Mouse (Mus musculus) small intestine, adult 2 months (tissue): ENCODE results near the gene Itga8. TPM values are rescaled to one million over a fixed set of nuclear protein-coding genes. Genes with fewer than 3 reads are reported as not detected.

Experiments used
- H3K27ac ChIP-seq: fragments of 200-500 bp; 2 replicates; pipeline ENCODE4 v1.5.1; 2012; ENCODE audit warnings: low read depth, low read length, control low read depth, inconsistent platforms; ENCODE audit not compliant: insufficient read depth
- H3K27me3 ChIP-seq: fragments of 200-500 bp; 2 replicates; pipeline ENCODE4 v1.6.1; 2012; ENCODE audit warnings: mild to moderate bottlenecking, moderate library complexity, low read length, inconsistent platforms; ENCODE audit not compliant: control insufficient read depth, insufficient read depth
- H3K36me3 ChIP-seq: fragments of 200-500 bp; 2 replicates; pipeline ENCODE4 v1.6.1; 2012; ENCODE audit warnings: mild to moderate bottlenecking, low read length, control low read depth, inconsistent platforms; ENCODE audit not compliant: control insufficient read depth, insufficient read depth
- H3K4me1 ChIP-seq: fragments of 200-500 bp; 2 replicates; pipeline ENCODE4 v1.6.1; 2012; ENCODE audit warnings: low read length, inconsistent platforms, mixed read lengths; ENCODE audit not compliant: control insufficient read depth, insufficient read depth, insufficient read length
- H3K4me3 ChIP-seq: fragments of 200-500 bp; 2 replicates; pipeline ENCODE4 v1.5.1; 2012; ENCODE audit warnings: low read depth, mild to moderate bottlenecking, control low read depth, inconsistent platforms, low read length, moderate library complexity
- CTCF ChIP-seq: fragments of 200-500 bp; IDR thresholded peaks from 2 replicates; pipeline ENCODE4 v1.5.1; 2012; ENCODE audit warnings: low read depth, mild to moderate bottlenecking, control low read depth, inconsistent platforms, low read length, moderate library complexity, mixed read lengths; ENCODE audit not compliant: insufficient replicate concordance, insufficient read length; ENCODE audit errors: extremely low read depth
- POLR2A ChIP-seq: fragments of 200-500 bp; IDR thresholded peaks from 2 replicates; pipeline ENCODE4 v1.6.1; 2012; ENCODE audit warnings: low read depth, mild to moderate bottlenecking, control low read depth, inconsistent platforms, low read length, moderate library complexity
- WGBS: fragments of 180-500 bp; shearing (Covaris S2); methylation state at CpG from one replicate; pipeline ENCODE4 v1.1.7; 2018; 5-methylcytosine and 5-hydroxymethylcytosine counted together
- polyA plus RNA-seq: library from polyadenylated mRNA; depleted of rRNA; stranded (reverse); fragments of >200 nt; gene quantifications from 2 replicates; pipeline ENCODE4 v1.2.3, GENCODE M21; 2012

Gene Itga8
- polyA plus RNA-seq, 1 experiment: 1.4 TPM

GRCm38 (mm10) chr2:12092203-12092984, 209.3 kb downstream of the Itga8 start:
- Histone ChIP-seq H3K36me3 (no peaks in the 10 kb centered on the region), H3K27ac (no peak overlapping the region), H3K4me3 (no peak overlapping the region), H3K27me3 (no peaks in the 10 kb centered on the region), H3K4me1 (no peaks in the 10 kb centered on the region)
- TF ChIP-seq POLR2A: no peak
- no peak for TF ChIP-seq CTCF
- whole genome bisulfite sequencing: 67% methylated on average over 7 of the region's 7 CpGs

GRCm38 (mm10) chr2:12090993-12091392, 210.7 kb downstream of the Itga8 start:
- WGBS: 74% methylated on average over 2 of the region's 2 CpGs
- Histone ChIP-seq H3K4me3 (no peak overlapping the region), H3K27ac (no peak overlapping the region), H3K4me1 (no peaks in the 10 kb centered on the region), H3K27me3 (no peaks in the 10 kb centered on the region), H3K36me3 (no peaks in the 10 kb centered on the region)
- TF ChIP-seq CTCF: no peak
- no peak for TF ChIP-seq POLR2A

GRCm38 (mm10) chr2:12085492-12085891, 216.2 kb downstream of the Itga8 start:
- no peak overlapping the region for H3K27ac ChIP-seq
- no peaks in the 10 kb centered on the region for H3K4me1 ChIP-seq
- no peaks in the 10 kb centered on the region for H3K36me3 ChIP-seq
- TF ChIP-seq POLR2A (no peak), CTCF (no peak)
- no peak overlapping the region for H3K4me3 ChIP-seq
- WGBS: 79% methylated on average over 2 of the region's 2 CpGs
- H3K27me3 ChIP-seq: no peaks in the 10 kb centered on the region

- TF ChIP-seq CTCF (no peak), POLR2A (no peak)
Measured at GRCm38 (mm10) chr2:12084341-12084740, 217.4 kb downstream of the Itga8 start.

GRCm38 (mm10) chr2:12077266-12077891, 224.3 kb downstream of the Itga8 start:
- TF ChIP-seq CTCF (no peak), POLR2A (no peak)
- Histone ChIP-seq H3K27ac (no peak overlapping the region), H3K4me3 (no peak overlapping the region), H3K36me3 (no peaks in the 10 kb centered on the region), H3K4me1 (no peaks in the 10 kb centered on the region), H3K27me3 (no peaks in the 10 kb centered on the region)
- WGBS: 73% methylated on average over 2 of the region's 2 CpGs

More at GRCm38 (mm10) chr2:12084341-12084740, 217.4 kb downstream of the Itga8 start:
- no peak overlapping the region for H3K27ac ChIP-seq
- no peak overlapping the region for H3K4me3 ChIP-seq
- no peaks in the 10 kb centered on the region for H3K36me3 ChIP-seq
- no peaks in the 10 kb centered on the region for H3K27me3 ChIP-seq
- no peaks in the 10 kb centered on the region for H3K4me1 ChIP-seq
- WGBS: 72% methylated on average over 4 of the region's 4 CpGs

- TF ChIP-seq POLR2A: no peak
- TF ChIP-seq CTCF: no peak
- Histone ChIP-seq H3K36me3 (no peaks in the 10 kb centered on the region), H3K27me3 (no peaks in the 10 kb centered on the region), H3K27ac (no peak overlapping the region), H3K4me1 (no peaks in the 10 kb centered on the region), H3K4me3 (no peak overlapping the region)
- 62% methylated on average over 6 of the region's 6 CpGs for WGBS
Measured at GRCm38 (mm10) chr2:12065669-12066399, 235.9 kb downstream of the Itga8 start.
